Mouse (Mus musculus): Measurements from ENCODE around the gene Rbfox3. TPM values are rescaled to one million over a fixed set of nuclear protein-coding genes. Genes with fewer than 3 reads are reported as not detected.

Rbfox3 gene
- polyA plus RNA-seq, 2 experiments from 2014 or later = 0.11 TPM; not detected in 1

DNA sequence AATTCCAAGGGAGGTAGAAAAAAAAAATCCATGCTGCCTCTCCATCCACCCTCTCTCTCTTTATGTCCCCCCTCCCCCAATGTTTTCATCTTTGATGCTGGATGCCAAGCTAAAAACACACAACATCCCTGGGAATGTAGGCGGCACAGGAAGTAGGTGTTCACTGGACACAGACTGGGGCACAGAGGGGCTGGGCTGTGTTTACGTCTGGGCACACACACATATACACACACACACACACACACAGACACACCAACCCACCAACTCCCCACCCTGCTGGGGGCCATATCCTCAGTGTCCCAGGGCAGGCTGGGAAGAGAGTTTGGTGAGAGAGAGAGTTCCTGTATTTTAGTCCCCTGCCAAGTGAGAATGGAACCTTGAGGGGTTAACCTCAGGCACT lies 417.9 kb downstream of the Rbfox3 start:
- no peak for ATAC-seq

GRCm38 (mm10) chr11:118491230-118491629 lies 420.2 kb downstream of the Rbfox3 start:
- ATAC-seq = no peak

GRCm38 (mm10) chr11:118490566-118491218 lies 420.7 kb downstream of the Rbfox3 start:
- ATAC-seq = no peak

- no peak for ATAC-seq
These were observed 422.5 kb downstream of the Rbfox3 start for GRCm38 (mm10) chr11:118488907-118489270.

GRCm38 (mm10) chr11:118488191-118488906 lies 423.0 kb downstream of the Rbfox3 start:
- ATAC-seq = no peak

GRCm38 (mm10) chr11:118486881-118487772 lies 424.3 kb downstream of the Rbfox3 start:
- no peak for ATAC-seq

DNA sequence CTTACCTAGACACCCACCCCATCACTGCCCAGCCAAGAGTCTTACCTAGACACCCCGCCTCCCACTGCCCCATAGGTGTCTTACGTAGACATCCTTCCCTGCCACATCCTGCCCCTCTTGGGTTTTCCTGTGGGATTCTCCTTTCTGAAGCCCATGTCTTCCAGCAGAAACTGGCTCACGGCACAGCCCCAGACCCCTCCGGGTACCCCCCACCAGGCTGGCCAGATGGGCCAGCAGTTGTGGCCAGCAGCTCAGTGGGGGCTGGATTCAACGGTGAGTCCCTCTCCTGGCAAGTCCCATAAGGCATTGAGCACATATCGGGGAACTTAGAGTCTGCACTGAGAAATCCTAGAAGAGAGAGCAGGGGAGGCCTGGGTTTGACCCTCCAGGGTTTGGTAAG lies 425.1 kb downstream of the Rbfox3 start:
- ATAC-seq = no peak

DNA sequence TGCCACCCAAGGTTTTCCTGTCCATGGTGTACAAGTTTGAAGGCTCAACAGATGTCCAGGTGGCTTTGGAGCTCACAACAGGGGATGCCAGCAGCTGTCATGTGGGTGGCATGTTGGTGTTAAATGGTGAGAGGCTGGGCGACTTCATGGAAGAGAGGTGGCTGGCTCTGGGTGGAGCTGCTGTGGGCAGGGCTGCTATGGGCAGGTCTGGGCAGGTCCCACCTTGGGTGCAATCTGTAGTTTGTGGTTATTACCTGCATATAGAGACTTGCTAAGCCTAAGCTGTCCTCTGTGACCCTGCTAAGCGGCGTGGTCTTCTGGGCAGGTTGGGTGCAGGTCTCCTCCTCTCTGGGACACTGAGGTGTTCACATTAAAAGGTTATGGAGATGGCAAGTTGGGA lies 425.6 kb downstream of the Rbfox3 start:
- ATAC-seq = no peak

DNA sequence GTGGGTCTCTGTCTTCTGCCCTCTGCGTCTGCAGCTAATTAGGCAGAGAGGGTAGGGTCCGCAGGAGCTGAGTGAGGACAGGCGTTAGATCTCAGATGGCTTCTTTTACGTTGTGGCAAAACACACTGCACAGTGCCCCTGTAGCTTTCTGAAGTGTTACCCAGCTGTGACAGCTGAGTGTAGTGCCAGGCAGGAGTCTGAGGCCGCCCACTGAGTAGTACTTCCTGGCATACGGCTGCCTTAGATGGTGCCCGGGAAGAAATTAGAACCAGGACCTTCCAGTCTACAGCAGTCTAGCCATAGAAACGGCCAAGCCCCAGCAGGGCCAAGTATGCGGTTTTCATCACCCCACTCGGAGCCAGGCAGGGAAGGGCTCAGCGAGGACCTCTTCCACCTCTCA lies 426.1 kb downstream of the Rbfox3 start:
- ATAC-seq = no peak

- ATAC-seq = no peak
These were observed 427.2 kb downstream of the Rbfox3 start for GRCm38 (mm10) chr11:118484169-118484568.

- ATAC-seq = no peak
These were observed 429.6 kb downstream of the Rbfox3 start for GRCm38 (mm10) chr11:118481751-118482150.

DNA sequence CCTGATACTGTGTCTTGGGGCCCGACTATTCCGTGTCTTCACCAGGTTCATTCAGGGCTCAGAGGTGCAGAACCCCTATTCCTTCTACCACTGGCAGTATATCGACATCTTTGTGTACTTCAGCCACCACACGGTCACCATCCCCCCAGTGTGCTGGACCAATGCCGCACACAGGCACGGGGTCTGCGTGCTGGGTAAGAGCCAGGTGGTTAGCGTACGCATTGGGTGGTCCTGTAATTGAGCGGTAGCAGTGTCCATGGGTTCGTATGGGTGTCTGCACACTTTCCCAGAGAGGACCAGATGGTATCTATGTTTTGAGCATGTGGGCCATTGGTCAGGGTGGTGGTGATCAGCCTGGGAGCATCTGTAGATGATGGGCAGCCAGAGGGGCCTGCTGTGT lies 430.2 kb downstream of the Rbfox3 start:
- ATAC-seq = no peak

DNA sequence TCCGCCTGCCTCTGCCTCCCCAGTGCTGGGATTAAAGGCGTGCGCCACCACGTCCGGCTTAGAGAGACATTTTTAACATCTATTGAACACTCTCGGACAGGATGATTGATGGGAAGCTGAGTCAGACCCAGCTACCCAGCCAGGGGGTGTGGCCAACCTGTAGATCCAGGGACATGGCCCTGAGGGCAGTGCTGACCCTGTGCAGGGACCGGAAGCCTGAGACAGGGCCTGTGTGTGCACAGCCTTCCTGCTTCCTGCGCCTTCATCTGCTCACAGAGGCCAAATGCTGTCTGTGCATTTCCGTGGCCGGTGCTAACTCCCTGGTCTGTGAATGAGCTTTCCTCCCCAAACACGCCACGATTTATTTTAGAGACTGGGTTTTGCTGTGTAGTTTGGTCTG lies 431.6 kb downstream of the Rbfox3 start:
- no peak for ATAC-seq

GRCm38 (mm10) chr11:118476396-118477373 lies 434.7 kb downstream of the Rbfox3 start, which contains the start of gene Engase:
TSS of gene Engase (plus strand) at chr11:118476829.
- ATAC-seq = peak; percentile 100

DNA sequence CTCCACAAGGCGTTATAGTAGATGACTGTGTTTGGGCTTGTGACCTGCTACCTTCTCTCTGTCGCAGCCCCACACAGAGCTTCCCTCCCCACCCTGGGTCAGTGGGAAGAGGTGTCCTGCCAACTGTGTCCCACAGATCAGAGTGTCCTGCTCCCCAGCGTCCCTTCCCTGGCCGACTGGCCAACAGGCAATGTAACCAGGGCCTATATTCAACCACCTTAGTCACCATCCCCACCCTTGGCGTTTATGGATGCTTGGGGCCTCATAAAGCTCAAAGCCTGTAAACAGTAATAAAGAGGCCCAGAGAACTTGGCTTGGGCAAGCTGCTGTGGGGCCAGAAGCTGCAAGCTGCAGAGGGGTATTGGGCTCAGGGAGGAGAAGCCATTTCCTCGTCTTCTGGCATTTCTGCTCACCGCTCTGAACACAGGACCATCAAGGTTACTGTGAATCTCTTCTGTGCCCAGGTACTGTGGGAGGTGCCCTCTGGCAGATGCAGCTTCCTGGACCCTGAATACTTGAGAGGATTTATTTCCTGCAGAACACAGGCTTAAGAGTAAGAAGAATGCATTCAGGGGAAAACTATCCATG lies 435.8 kb downstream of the Rbfox3 start:
- no peak for ATAC-seq

DNA sequence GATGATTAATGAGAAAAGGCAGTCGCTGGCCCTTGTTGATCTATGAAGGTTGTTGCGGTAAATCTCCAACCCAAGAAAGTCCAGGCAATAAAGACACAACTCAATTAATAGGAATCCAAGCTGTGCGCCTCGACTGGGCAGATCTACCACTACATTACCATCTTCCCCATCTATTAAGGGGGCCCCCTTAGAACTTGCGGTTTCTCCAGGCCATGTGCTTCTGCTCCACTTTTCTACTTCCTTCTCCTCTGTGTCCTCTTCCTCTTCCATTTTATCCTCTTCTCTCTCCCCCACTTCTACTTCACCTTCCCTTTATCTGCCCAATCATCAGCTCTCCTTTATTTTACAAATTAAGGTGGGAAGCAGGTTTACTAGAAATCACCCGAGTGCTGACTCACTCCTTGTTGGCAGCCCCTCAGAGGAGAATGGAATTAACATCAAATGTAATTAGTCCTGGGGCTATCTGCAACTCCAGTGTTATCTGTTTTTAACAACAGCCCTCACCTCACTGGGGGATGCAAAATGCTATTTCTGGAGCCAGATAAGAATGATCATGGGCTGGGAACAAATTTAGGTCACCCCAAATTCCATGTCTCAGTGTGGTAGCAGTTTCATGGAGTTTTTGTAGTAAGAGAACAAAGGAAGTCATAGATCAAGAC lies 437.4 kb downstream of the Rbfox3 start:
- no peak for ATAC-seq

- no peak for ATAC-seq
These were observed 438.2 kb downstream of the Rbfox3 start for GRCm38 (mm10) chr11:118473161-118473560.

GRCm38 (mm10) chr11:118471676-118472075 lies 439.7 kb downstream of the Rbfox3 start:
- ATAC-seq = no peak

- no peak for ATAC-seq
These were observed 441.0 kb downstream of the Rbfox3 start for GRCm38 (mm10) chr11:118470234-118470966.

DNA sequence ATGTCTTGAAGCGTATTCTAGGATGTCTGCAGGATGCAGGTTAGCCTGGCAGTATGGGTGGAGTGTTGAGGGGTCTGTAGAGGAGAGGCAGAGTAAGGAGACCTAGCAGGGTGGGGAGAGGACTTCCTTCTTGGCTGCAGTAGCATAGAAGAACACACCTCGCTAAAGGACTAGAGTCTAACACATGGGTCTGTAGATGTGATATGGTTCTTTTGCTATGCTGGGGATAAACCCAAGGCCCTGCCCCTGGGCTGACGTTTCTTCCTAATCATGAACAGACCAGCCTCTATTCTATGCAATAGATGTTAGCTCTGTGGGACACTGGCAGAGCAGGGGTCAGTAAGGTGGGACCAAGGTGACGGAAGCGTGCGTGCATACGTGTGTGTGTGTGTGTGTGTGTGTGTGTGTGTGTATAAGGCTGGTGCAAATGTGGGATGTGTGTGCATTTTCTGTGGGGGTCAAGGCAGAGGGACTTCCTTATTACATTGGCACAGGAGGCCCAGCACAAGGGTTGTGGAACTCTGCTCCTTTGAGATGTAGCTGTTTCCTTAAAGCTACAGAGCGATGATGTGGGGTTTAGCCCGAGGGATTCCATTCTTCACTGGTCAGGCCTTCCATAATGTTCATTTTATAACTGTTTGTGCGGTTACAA lies 441.8 kb downstream of the Rbfox3 start:
- ATAC-seq = no peak
